Mouse (Mus musculus) spleen, embryonic (tissue): ENCODE measurements around the gene Vps11.
"Not testable (repeated sequence)": the region's sequence is repeated elsewhere in the genome, so short reads cannot be mapped to it uniquely, and the experiment has no call there.

Experiments used
- CTCF ChIA-PET: fragments of 350-600 bp; sonication (Branson Sonifier 250); formaldehyde crosslinking; loops from one replicate; lab custom pipeline; 2022; lab: Charles Lee

Gene Vps11

DNA sequence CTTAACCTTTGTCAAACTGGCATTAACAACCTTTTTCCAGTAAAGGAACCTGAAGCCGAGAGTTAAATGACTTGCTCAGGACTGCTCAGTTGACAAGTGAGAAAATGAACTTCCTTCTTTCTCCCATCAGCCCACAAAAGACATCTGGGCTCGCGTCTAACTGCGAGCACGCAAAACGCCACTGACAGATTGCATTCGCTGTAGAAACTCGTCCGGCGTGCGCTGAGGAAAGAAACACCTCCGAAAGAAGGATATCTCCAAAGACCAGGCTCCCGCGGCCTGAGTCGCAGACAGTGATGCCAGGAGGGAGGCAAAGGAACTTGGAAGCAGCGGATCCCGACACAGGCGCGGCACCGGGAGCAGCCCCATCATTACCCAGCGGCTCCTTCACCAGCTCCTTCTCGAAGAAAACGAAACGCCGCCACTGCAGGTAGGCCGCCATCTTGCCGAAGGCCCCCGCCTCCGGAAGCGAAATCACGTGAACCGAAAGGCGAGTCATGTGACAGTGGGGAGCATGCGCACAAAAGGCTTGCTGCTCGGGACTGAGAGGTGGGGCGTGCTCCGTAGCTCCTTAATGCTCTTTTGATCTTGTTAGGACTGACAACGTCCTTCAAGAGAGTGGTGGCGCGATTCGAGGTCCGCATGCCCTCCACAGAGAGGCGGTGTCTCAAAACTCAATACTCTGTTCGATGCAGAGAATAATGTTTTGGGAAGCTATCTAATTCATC lies at the start of gene Vps11:
Gene Vps11 (minus strand): TSS at position 481 of the 728 bp plus-strand sequence.
- CTCF ChIA-PET, result interaction anchor here (0.7 to 1.6 kb wide), 3 partner anchors 19 to 294 kb away, joined by 3 to 4 read pairs (median 3); no protein-coding TSS in a partner anchor

DNA sequence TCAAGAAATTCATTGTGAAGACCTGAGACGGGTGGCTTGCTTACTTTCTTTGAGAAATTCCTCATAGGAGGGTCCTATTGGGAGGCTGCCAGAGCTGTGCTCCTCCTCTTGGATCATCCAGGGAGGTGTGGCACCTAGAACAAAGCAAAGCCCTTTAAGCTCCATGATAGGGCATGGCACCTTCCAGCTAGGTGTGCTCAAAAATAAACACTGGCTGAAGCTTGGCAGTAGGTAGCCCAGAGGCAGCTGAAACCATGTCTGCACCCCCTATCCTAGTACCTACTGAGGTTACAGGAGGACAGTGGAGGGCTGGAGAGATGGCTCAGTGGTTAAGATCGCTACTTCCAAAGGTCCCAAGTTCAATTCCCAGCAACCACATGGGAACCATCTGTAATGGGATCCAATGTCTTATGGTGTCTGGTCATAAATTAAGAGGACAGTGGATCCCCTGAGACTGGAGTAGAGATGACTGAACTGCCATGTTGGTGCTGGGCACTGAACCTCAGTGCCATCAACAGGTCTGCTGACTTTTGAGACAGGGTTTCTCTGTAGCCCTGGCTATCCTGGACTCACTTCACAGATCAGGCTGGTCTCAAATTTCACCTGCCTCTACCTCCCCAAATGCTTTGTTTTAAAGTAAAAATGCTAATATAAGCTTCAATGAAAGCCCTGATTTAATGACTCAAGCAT lies 49.3 kb upstream of the Vps11 start:
- CTCF ChIA-PET, result no interaction called here

- CTCF ChIA-PET, result not testable (repeated sequence)
Measured at GRCm38 (mm10) chr9:44408693-44409092, 47.2 kb upstream of the Vps11 start.

GRCm38 (mm10) chr9:44407752-44408097 lies 46.3 kb upstream of the Vps11 start:
- CTCF ChIA-PET, result interaction anchor here (0.5 kb wide), 1 partner anchor 9 kb away, joined by 4 read pairs; no protein-coding TSS in a partner anchor

DNA sequence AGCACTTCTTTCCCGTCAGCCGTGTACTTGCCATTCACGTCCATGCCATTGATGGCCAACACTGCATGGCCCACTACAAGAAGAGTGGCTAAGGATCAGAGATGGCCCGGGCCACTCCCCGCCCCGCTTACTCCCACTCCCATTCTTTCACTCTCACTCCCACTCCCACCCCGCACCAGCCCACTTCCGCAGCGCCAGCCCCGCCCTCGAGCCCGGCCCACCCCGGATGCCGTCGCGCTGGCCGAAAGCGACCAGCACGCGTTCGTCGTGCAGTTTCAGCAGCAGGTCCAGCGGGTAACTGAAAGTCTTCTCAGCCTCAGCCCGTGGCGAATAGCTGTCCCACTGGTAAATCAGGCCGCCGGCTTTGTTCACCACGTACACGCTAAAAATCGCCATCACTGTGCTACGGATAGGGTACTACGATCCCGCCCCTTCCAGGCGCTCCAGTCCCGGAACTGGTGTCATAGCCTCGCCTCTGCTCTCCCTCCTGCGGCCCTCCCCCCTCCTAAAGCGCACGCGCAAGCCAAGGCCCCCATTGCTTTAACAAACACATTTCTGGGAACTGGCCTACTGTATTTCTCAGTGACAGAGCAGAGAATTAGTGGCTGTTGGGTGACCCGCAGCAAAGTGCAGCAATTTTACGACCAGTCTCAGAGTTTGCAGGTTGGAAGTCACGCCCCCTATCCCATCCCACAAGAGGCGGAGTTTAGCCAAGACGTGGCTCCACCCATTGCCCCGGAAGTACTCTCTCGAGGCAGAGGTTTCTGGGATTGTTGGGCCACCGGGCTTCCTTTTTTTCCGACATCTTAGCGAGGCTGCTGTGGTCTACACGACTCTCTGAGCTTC lies 45.7 kb upstream of the Vps11 start, which contains the start of the genes Rps25 and Trappc4:
Gene Rps25 (plus strand): TSS at position 234 of the 846 bp plus-strand sequence.
Gene Trappc4 (minus strand): TSS at position 695 of the 846 bp plus-strand sequence.
- CTCF ChIA-PET, result interaction anchor here (0.5 to 0.6 kb wide), 2 partner anchors 9 to 275 kb away, joined by 3 to 4 read pairs; no protein-coding TSS in a partner anchor

- CTCF ChIA-PET, result interaction anchor here (0.5 to 0.7 kb wide), 2 partner anchors 192 to 410 kb away, joined by 5 to 12 read pairs; no protein-coding TSS in a partner anchor
Measured at GRCm38 (mm10) chr9:44405011-44405410, 43.5 kb upstream of the Vps11 start.

DNA sequence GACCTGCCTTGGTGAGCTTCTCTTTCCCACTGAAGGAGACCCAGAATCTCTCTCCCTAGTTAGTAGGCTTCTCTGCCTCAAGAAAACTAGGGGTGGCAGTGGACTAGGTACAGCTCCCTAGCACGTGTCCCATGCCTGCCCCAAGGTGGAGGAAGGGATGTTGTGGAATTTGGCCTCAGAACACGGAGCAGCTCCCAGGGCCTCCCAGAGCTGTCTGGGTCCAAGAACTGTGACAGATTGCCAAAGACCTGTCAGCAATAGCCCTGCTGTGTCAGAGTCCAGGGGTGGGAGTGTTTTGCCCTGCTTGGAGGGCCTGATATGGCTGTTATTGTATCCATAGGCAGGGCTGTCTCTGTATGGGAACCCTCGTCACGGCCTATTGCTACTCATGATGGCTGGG lies 39.6 kb upstream of the Vps11 start:
- CTCF ChIA-PET, result interaction anchor here (0.6 kb wide), 1 partner anchor 162 kb away, joined by 3 read pairs; no protein-coding TSS in a partner anchor

DNA sequence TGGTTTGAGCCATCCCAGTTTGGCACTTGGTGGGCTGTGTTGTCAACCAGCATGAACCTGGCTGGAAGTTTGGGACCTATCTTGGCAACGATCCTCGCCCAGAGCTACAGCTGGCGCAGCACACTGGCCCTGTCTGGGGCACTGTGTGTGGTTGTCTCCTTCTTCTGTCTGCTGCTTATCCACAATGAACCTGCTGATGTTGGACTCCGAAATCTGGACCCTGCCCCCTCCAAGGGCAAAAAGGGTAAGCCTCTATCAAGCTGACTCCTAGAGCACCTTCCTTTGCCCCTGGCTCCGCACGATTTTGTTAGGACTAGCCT lies 38.3 kb upstream of the Vps11 start:
- CTCF ChIA-PET, result no interaction called here

GRCm38 (mm10) chr9:44399114-44399794 lies 37.8 kb upstream of the Vps11 start:
- CTCF ChIA-PET, result no interaction called here

- CTCF ChIA-PET, result no interaction called here
Measured at GRCm38 (mm10) chr9:44398551-44398950, 37.1 kb upstream of the Vps11 start.

DNA sequence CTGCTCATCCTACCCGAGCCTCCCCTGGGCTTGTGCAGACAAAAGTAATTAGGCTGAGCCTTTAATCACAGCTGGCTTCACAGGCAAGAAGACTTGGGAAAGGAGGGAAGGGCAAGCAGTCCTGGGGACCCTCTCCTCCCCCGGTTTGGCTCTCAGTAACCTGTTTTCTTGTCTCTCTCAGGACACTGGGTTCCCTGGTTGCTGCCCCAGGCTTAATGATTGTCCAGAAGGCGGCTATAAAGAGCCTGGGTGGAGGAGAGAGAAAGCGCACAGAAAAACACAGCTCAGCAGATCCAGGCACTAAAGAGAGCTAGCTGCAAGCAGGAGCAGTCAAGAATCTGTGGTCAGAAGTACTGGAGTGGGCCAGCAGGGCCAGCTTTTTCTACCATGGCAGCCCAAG lies 36.6 kb upstream of the Vps11 start:
- CTCF ChIA-PET, result no interaction called here

DNA sequence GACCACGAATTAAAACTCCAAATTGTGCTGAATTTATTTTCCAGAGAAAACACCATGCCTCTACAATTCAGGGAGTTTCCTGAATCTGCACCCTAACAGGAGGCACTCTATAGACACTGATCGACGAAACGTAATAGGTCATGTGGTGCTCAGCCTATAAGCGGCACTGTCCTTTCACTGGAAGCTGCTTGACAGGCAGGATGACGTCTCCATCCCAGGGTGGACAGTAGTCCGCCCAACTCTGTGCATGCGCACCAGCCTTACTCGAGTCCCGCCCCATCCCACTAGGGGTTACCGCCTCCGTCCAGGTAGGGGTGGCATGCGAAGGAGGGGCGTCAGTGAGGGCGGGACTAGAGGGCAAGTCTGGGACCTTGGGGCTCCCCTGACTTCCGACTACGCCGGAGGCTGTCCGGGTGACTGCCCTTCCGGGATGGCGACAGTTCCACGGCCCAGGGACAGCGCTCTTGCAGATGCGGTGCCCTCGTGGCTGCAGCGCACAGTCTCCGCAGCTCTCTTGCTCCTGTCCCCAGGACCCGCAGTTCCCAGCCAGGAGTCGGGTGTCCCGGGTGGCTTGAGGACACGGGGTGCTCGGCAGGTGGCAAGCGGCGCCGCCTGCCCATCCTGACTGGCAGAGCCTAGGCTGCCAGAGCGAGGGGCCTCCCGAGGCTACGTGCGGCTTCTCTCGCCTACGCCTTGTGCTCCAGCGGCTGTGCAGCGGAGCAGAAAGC lies 35.4 kb upstream of the Vps11 start, which contains the start of gene Slc37a4:
Gene Slc37a4 (plus strand): TSS at position 169 of the 728 bp plus-strand sequence.
- CTCF ChIA-PET, result no interaction called here

GRCm38 (mm10) chr9:44391466-44391865 lies 30.0 kb upstream of the Vps11 start:
- CTCF ChIA-PET, result interaction anchor here (0.7 kb wide), 1 partner anchor 10 kb away, joined by 11 read pairs; no protein-coding TSS in a partner anchor

DNA sequence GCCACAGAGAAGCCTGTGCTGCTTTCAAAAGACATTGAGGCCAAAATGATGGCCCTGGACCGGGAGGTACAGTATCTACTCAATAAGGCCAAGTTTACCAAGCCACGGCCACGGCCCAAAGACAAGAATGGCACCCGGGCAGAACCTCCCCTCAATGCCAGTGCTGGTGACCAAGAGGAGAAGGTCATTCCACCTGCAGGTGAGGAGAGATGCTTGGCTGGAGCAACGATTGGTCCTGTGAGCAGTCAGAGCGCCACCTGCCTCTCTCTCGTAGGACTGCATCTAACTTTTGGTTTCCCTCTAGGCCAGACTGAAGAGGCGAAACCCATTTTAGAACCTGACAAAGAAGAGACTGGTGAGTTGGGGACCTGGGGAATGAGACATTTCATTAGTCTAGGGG lies 27.8 kb upstream of the Vps11 start:
- CTCF ChIA-PET, result no interaction called here

GRCm38 (mm10) chr9:44387221-44387620 lies 25.8 kb upstream of the Vps11 start:
- CTCF ChIA-PET, result no interaction called here

DNA sequence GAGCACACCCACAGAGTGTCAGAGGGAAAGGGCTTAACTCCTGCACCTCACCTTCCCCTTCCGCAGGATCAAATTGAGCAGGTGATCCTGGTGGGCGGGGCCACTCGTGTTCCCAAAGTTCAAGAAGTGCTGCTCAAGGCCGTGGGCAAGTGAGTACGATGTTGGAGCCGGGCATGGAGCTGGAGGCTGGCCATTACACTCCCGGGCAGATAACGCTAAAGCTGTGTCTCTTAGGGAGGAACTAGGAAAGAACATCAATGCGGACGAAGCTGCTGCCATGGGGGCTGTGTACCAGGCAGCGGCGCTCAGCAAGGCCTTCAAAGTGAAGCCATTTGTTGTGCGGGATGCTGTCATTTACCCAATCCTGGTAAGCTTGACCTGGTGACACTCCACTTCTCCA lies 23.1 kb upstream of the Vps11 start:
- CTCF ChIA-PET, result no interaction called here

- CTCF ChIA-PET, result interaction anchor here (1.2 kb wide), 1 partner anchor 18 kb away, joined by 4 read pairs; the partner anchor contains the start of gene Vps11
Measured at GRCm38 (mm10) chr9:44379862-44380261, 18.4 kb upstream of the Vps11 start.

DNA sequence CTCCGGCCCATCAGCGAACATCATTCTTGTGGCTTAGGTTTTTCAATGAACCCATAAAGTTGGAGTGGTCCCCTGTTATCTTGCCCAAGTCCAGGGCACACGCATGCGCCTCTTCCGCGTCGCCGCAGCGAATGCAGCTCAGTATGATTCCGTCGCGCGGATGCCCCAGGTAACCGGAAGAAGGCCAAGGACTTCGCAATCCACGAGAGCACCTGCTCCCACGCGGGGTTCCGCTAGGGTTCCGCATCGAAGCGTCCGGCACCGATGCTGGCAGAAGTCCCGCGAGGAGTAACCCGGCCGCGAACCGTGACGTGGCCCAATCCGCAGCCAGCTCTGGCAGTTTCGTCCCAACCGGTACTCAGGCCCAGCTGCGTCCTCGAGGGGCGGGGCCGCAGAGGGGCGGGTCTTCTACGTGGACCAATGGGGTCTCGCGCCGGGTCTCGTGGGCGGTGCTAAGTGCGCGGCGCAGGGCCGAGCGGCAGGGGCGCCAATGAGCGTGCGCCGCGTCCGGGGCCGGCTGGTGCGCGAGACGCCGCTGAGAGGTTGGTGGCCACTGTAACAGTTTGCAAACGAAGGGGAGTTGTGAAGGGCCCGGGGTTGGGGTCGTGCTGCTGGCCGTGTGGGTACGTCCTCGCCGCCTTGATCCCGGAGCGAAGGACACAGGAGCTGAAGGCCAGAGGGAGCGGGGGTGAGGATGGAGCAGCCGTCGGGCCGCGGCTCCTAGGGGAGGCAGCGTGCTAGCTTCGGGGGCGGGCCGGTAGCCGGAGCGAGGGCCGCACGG lies 17.8 kb upstream of the Vps11 start, which contains the start of gene Hyou1:
Gene Hyou1 (plus strand): TSS at position 437 of the 781 bp plus-strand sequence.
- CTCF ChIA-PET, result interaction anchor here (1.0 to 1.2 kb wide), 2 partner anchors 17 to 77 kb away, joined by 3 to 4 read pairs; partner anchors contain the start of gene Vps11

- CTCF ChIA-PET, result interaction anchor here (1.0 kb wide), 1 partner anchor 76 kb away, joined by 3 read pairs; no protein-coding TSS in a partner anchor
Measured at GRCm38 (mm10) chr9:44378153-44378730, 16.8 kb upstream of the Vps11 start.
